Mouse (Mus musculus) midbrain, embryonic 16.5 days (tissue): Measurements from ENCODE around the gene Tmem248. TPM values are rescaled to one million over a fixed set of nuclear protein-coding genes. Genes with fewer than 3 reads are reported as not detected.

Source experiments
- ATAC-seq: fragments of 200-750 bp; cut with Nextera tagmentation; 2 replicates; pipeline ENCODE4 v1.8.0; 2017; ENCODE audit warnings: moderate TSS enrichment
- H3K27ac ChIP-seq: fragments of 300-500 bp; sonication (generic); 2 replicates; pipeline ENCODE4 v1.5.1; 2014; ENCODE audit warnings: mild to moderate bottlenecking, low read length, mixed read lengths
- H3K27me3 ChIP-seq: fragments of 300-500 bp; sonication (generic); 2 replicates; pipeline ENCODE4 v1.6.1; 2014; ENCODE audit warnings: low read depth, low read length, mixed read lengths; ENCODE audit not compliant: control insufficient read depth, insufficient read depth
- H3K36me3 ChIP-seq: fragments of 300-500 bp; sonication (generic); 2 replicates; pipeline ENCODE4 v1.6.1; 2014; ENCODE audit warnings: mild to moderate bottlenecking, low read length, moderate library complexity, mixed read lengths; ENCODE audit not compliant: control insufficient read depth, insufficient read depth
- H3K4me1 ChIP-seq: fragments of 300-500 bp; sonication (generic); 2 replicates; pipeline ENCODE4 v1.6.1; 2014; ENCODE audit warnings: mild to moderate bottlenecking, low read length, mixed read lengths; ENCODE audit not compliant: control insufficient read depth, insufficient read depth
- H3K4me2 ChIP-seq: fragments of 300-500 bp; sonication (generic); 2 replicates; pipeline ENCODE4 v1.6.1; 2014; ENCODE audit warnings: mild to moderate bottlenecking, low read length, mixed read lengths
- H3K4me3 ChIP-seq: fragments of 300-500 bp; sonication (generic); 2 replicates; pipeline ENCODE4 v1.5.1; 2014; ENCODE audit warnings: low read depth, mild to moderate bottlenecking, low read length, moderate library complexity, mixed read lengths
- H3K9ac ChIP-seq: fragments of 300-500 bp; sonication (generic); 2 replicates; pipeline ENCODE4 v1.6.1; 2014; ENCODE audit warnings: low read depth, low read length, mixed read lengths
- H3K9me3 ChIP-seq: fragments of 300-500 bp; sonication (generic); replicated peaks from 2 replicates; pipeline ENCODE4 v1.6.1; 2014; ENCODE audit warnings: mild to moderate bottlenecking, low read length, mixed read lengths; ENCODE audit not compliant: control insufficient read depth, poor library complexity, severe bottlenecking
- WGBS: fragments of 180-500 bp; shearing (Covaris S2); extraction: QIAGEN DNeasy Blood & Tissue Kit; methylation state at CpG from one replicate; pipeline ENCODE4 v1.1.7; 2014; 5-methylcytosine and 5-hydroxymethylcytosine counted together
- polyA plus RNA-seq: library from polyadenylated mRNA; unstranded; fragments of >200 nt; fragmentation: Nextera tagmentation; extraction: Ambion mirVana; gene quantifications from 2 replicates; pipeline ENCODE4 v1.2.1, GENCODE M21; 2015

The Tmem248 gene
- polyA plus RNA-seq, 1 experiment from 2014 or later = 25.6 TPM

- peaks cover 8% of the 10 kb centered on the region for H3K4me1 ChIP-seq
- no peak overlapping the region for H3K4me2 ChIP-seq
- H3K9ac ChIP-seq = no peak overlapping the region
- no peak overlapping the region for H3K4me3 ChIP-seq
- H3K27ac ChIP-seq = no peak overlapping the region
- 93% methylated on average over 4 of the region's 4 CpGs for WGBS
- no peak for ATAC-seq
- H3K9me3 ChIP-seq = no peaks in the 10 kb centered on the region
- no peaks in the 10 kb centered on the region for H3K27me3 ChIP-seq
- H3K36me3 ChIP-seq = peaks cover 5% of the 10 kb centered on the region; the same call in 1 of the 2 replicates
Measured at GRCm38 (mm10) chr5:130217406-130217805, 525 bp downstream of the Tmem248 start.

DNA sequence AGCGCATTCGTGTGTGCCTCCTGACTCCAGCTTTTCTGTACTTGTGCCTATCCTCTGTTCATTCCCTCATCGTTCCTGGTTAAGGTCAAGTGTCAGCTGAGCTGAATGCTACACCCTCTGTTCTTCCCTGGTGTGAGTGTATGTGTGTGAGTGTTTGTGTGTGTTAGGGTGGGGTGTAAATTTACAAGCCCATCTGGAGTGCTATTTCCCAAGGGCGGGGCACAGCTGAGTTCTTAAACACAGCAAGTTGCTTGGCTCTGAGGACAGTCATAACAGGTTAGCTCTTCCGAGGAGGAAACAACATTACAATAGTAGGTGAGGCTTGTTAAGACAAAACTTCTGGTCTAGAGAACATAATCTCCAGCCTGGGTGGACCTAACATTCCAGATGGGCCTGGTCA lies 1.5 kb downstream of the Tmem248 start:
- Histone ChIP-seq H3K4me3 (no peak overlapping the region), H3K4me2 (no peak overlapping the region), H3K4me1 (peaks cover 14% of the 10 kb centered on the region), H3K27me3 (no peaks in the 10 kb centered on the region), H3K9me3 (no peaks in the 10 kb centered on the region), H3K27ac (no peak overlapping the region), H3K9ac (no peak overlapping the region), H3K36me3 (0 out of 2 replicates have a peak, but pooled peaks cover 3% of the 10 kb centered on the region)
- 92% methylated on average over 5 of the region's 5 CpGs for WGBS
- no peak for ATAC-seq

DNA sequence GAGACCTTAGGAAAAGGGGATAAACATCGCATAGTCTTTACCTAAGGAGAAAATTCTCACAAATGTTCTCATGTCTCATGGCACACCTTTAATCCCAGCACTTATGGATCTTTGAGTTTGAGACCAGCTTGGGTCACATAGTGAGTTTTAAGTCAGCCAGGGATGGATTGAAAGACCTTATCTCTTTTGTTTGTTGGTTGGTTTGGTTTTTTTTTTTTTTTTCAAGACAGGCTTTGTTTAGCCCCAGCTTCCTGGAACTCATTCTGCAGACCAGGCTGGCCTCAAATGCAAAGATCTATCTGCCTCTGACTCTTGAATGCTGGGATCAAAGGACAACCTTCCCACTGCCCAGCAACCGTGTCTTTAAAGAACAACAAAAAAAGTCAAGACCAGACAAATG lies 4.4 kb downstream of the Tmem248 start:
- Histone ChIP-seq H3K4me3 (peak overlapping the region; percentile 99), H3K9me3 (no peaks in the 10 kb centered on the region), H3K36me3 (no peaks in the 10 kb centered on the region; the same call in 1 of the 2 replicates), H3K9ac (peak overlapping the region; percentile 92), H3K4me2 (peak overlapping the region; percentile 82), H3K27ac (peak overlapping the region; percentile 86), H3K27me3 (no peaks in the 10 kb centered on the region), H3K4me1 (peaks cover 22% of the 10 kb centered on the region)
- WGBS = 43% methylated on average over 2 of the region's 2 CpGs
- no peak for ATAC-seq

DNA sequence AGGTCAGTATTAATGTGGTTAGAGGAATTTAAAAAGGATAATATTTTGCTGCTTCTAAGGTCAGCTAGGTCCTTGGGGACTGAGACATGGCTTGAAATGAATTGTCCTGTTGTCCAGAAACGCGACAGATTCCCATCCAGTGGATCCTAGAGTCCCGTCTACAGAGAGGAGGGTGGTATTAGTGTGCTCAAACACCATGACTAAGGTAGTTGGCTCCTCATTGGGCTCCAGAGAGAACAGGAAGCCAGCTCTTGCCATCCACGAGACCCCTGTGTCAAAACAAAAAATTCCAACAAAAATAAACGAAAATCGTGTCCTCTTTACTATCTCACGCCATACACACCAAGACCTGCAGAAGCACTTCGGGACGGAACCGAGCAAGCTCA lies 4.9 kb downstream of the Tmem248 start:
- Histone ChIP-seq H3K27me3 (no peaks in the 10 kb centered on the region), H3K9ac (peak overlapping the region; percentile 92), H3K27ac (peak overlapping the region; percentile 86), H3K4me2 (peak overlapping the region; percentile 82), H3K4me1 (peaks cover 22% of the 10 kb centered on the region), H3K4me3 (peak overlapping the region; percentile 99), H3K9me3 (no peaks in the 10 kb centered on the region), H3K36me3 (no peaks in the 10 kb centered on the region; the same call in 1 of the 2 replicates)
- ATAC-seq = peak; percentile 73
- 1% methylated on average over 10 of the region's 10 CpGs for WGBS

GRCm38 (mm10) chr5:130222146-130223004 lies 5.5 kb downstream of the Tmem248 start:
- Histone ChIP-seq H3K9me3 (no peaks in the 10 kb centered on the region), H3K27ac (peak overlapping the region; percentile 86), H3K4me1 (peaks cover 22% of the 10 kb centered on the region), H3K4me2 (peak overlapping the region; percentile 82), H3K9ac (peak overlapping the region; percentile 92), H3K4me3 (peak overlapping the region; percentile 99), H3K27me3 (no peaks in the 10 kb centered on the region), H3K36me3 (no peaks in the 10 kb centered on the region; the same call in 1 of the 2 replicates)
- WGBS = under 1% methylated on average over 72 of the region's 88 CpGs
- ATAC-seq = peak; percentile 84

GRCm38 (mm10) chr5:130226790-130227189 lies 9.9 kb downstream of the Tmem248 start:
- Histone ChIP-seq H3K4me3 (no peak overlapping the region), H3K27me3 (no peaks in the 10 kb centered on the region), H3K27ac (no peak overlapping the region), H3K9me3 (no peaks in the 10 kb centered on the region), H3K36me3 (peaks cover 7% of the 10 kb centered on the region), H3K4me1 (peaks cover 14% of the 10 kb centered on the region), H3K9ac (no peak overlapping the region), H3K4me2 (no peak overlapping the region)
- over 99% methylated on average over 3 of the region's 3 CpGs for WGBS
- no peak for ATAC-seq

DNA sequence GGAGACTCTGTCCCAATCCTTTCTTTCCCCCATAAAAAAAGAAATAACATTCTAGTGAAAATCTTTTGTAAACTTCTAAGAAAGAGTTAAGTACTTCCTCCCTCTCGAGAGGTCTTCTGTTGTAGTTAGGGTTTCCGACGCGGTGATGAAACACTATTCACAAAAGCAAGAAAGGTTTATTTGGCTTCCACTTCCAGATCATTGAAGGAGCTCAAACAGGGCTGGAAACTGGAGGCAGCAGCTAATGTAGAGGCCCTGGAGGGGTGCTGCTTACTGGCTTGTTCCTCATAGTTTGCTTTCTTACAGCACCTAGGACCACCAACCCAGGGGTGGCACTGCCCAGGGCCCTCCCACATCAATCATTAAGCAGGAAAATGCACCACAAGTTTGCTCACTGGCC lies 11.2 kb downstream of the Tmem248 start:
- no peaks in the 10 kb centered on the region for H3K9me3 ChIP-seq
- no peak overlapping the region for H3K4me3 ChIP-seq
- peaks cover 17% of the 10 kb centered on the region for H3K36me3 ChIP-seq
- WGBS = 78% methylated on average over 4 of the region's 4 CpGs
- peaks cover 10% of the 10 kb centered on the region for H3K4me1 ChIP-seq
- no peak for ATAC-seq
- no peak overlapping the region for H3K9ac ChIP-seq
- no peak overlapping the region for H3K4me2 ChIP-seq
- no peak overlapping the region for H3K27ac ChIP-seq
- no peaks in the 10 kb centered on the region for H3K27me3 ChIP-seq

- Histone ChIP-seq H3K4me1 (no peaks in the 10 kb centered on the region), H3K36me3 (peaks cover 50% of the 10 kb centered on the region), H3K9me3 (no peaks in the 10 kb centered on the region), H3K4me3 (no peak overlapping the region), H3K4me2 (no peak overlapping the region), H3K9ac (no peak overlapping the region), H3K27ac (no peak overlapping the region), H3K27me3 (no peaks in the 10 kb centered on the region)
- WGBS = 97% methylated on average over 8 of the region's 8 CpGs
- no peak for ATAC-seq
Measured at GRCm38 (mm10) chr5:130236302-130236701, 19.4 kb downstream of the Tmem248 start.

GRCm38 (mm10) chr5:130239236-130239635 lies 22.4 kb downstream of the Tmem248 start:
- 89% methylated on average over 7 of the region's 7 CpGs for WGBS
- Histone ChIP-seq H3K4me3 (no peak overlapping the region), H3K9ac (no peak overlapping the region), H3K4me1 (no peaks in the 10 kb centered on the region), H3K27me3 (no peaks in the 10 kb centered on the region), H3K27ac (no peak overlapping the region), H3K36me3 (peaks cover 47% of the 10 kb centered on the region), H3K9me3 (no peaks in the 10 kb centered on the region), H3K4me2 (no peak overlapping the region)
- ATAC-seq = no peak
